Mouse (Mus musculus) testis, adult 10 weeks (tissue): ENCODE data around the gene Cnpy1. TPM values are rescaled to one million over a fixed set of nuclear protein-coding genes. Genes with fewer than 3 reads are reported as not detected.

Experiments
- polyA plus RNA-seq: library from polyadenylated mRNA; stranded (reverse); fragments of 350-450 nt; fragmentation: Illumina TruSeq; extraction: RNeasy Lipid Tissue Mini Kit (QIAGEN cat#74804); gene quantifications from one replicate; pipeline ENCODE4 v1.2.3, GENCODE M21; 2014; ENCODE audit warnings: low read depth, low replicate concordance

Gene Cnpy1
- not detected for polyA plus RNA-seq

GRCm38 (mm10) chr5:28245574-28245973, at the start of gene Cnpy1:
Gene Cnpy1 (minus strand): TSS chr5:28245806.

GRCm38 (mm10) chr5:28165358-28166255, 80.0 kb downstream of the Cnpy1 start, which contains the start of gene En2:
Gene En2 (plus strand): TSS chr5:28165694.

Other genes starting within 250 kb of the Cnpy1 start
- gene Insig1, start 174.4 kb downstream of the Cnpy1 start, polyA plus RNA-seq, result 18.1 TPM
- 0.32 TPM for gene En2, start 80.1 kb downstream of the Cnpy1 start, polyA plus RNA-seq
- 43.6 TPM for gene Rbm33, start 71.3 kb upstream of the Cnpy1 start, polyA plus RNA-seq
- 0.08 TPM for gene Shh, start 221.4 kb upstream of the Cnpy1 start, polyA plus RNA-seq